ENCODE assay signal across 10 mouse cellular contexts in genomic region chr11:63061446-63061845, GRCm38 (mm10). TPM values are rescaled to one million over a fixed set of nuclear protein-coding genes. Genes with fewer than 3 reads are reported as not detected.
DNase-seq lines count a peak whose midpoint lies in the region; ATAC-seq and TF ChIP-seq lines count a peak whose summit lies in the region.
"Had no signal": no experiment of that assay in that cellular context is flagged by ENCODE, and none has a peak within 500 bp of the region (broad histone marks: within the 10 kb centered on the region; RNA-seq: fewer than 3 reads in every experiment).

TSS of gene Tekt3 (plus strand) at chr11:63061654.

- WGBS in kidney, embryonic 15.5 days: 11% methylated on average over 17 of the region's 17 CpGs
- WGBS in hindbrain, embryonic 12.5 days: 12% methylated on average over 17 of the region's 17 CpGs
- 15% methylated on average over 17 of the region's 17 CpGs for WGBS in midbrain, postnatal 0 days

- no peaks in the 10 kb centered on the region for H3K36me3 ChIP-seq in kidney, embryonic 15.5 days
- H3K36me3 ChIP-seq in hindbrain, embryonic 12.5 days: no peaks in the 10 kb centered on the region
- H3K36me3 ChIP-seq in midbrain, postnatal 0 days (ENCODE audit: insufficient read depth, low read length): no peaks in the 10 kb centered on the region

- H3K27me3 ChIP-seq in kidney, embryonic 15.5 days: peaks cover 3% of the 10 kb centered on the region; the same call in 1 of the 2 replicates
- peaks cover 4% of the 10 kb centered on the region; the same call in 1 of the 2 replicates for H3K27me3 ChIP-seq in hindbrain, embryonic 12.5 days
- no peaks in the 10 kb centered on the region for H3K27me3 ChIP-seq in midbrain, postnatal 0 days (ENCODE audit: insufficient read depth, low read length)

- H3K4me1 ChIP-seq in kidney, embryonic 15.5 days: peaks cover 5% of the 10 kb centered on the region
- peaks cover 5% of the 10 kb centered on the region for H3K4me1 ChIP-seq in hindbrain, embryonic 12.5 days
- no peaks in the 10 kb centered on the region for H3K4me1 ChIP-seq in midbrain, postnatal 0 days (ENCODE audit: insufficient read depth, low read length)

- H3K9ac ChIP-seq in kidney, embryonic 15.5 days: no peak within 1 kb of the TSS
- no peak within 1 kb of the TSS for H3K9ac ChIP-seq in hindbrain, embryonic 12.5 days
- 0 out of 2 replicates have a peak within 1 kb of the TSS, but pooled peaks have one; percentile 8 for H3K9ac ChIP-seq in midbrain, postnatal 0 days (replicated peaks; ENCODE audit: low read length, poor library complexity, severe bottlenecking)

- no peaks in the 10 kb centered on the region for H3K9me3 ChIP-seq in kidney, embryonic 15.5 days (replicated peaks)
- no peaks in the 10 kb centered on the region for H3K9me3 ChIP-seq in hindbrain, embryonic 12.5 days (replicated peaks)
- H3K9me3 ChIP-seq in midbrain, postnatal 0 days (ENCODE audit: low read length): no peaks in the 10 kb centered on the region

- DNase-seq in kidney, postnatal 25 days: no peak
- peak; percentile 85 for DNase-seq in embryo, embryonic 10 days (ENCODE audit: low spot score)
- peak; percentile 28 for DNase-seq in midbrain, postnatal 0 days (ENCODE audit: low spot score)
- no peak for DNase-seq in layer of hippocampus, postnatal 36 days
- no peak for DNase-seq in spleen, postnatal 4 days (ENCODE audit: low spot score in 2 of 2)
- DNase-seq in MN1 (ENCODE audit: low spot score): no peak

- no peak for TF ChIP-seq CTCF in midbrain, postnatal 0 days (IDR thresholded peaks at IDR 0.05)

- ATAC-seq in kidney, embryonic 15.5 days (replicated peaks; ENCODE audit: low FRiP score): peak; percentile 87
- ATAC-seq in hindbrain, embryonic 12.5 days (ENCODE audit: low FRiP score): peak; percentile 61; the same call in 1 of the 2 replicates
- ATAC-seq in midbrain, postnatal 0 days (ENCODE audit: low FRiP score): no peak

- no peak within 1 kb of the TSS for H3K27ac ChIP-seq in kidney, embryonic 15.5 days
- H3K27ac ChIP-seq in hindbrain, embryonic 12.5 days: no peak within 1 kb of the TSS
- no peak within 1 kb of the TSS for H3K27ac ChIP-seq in midbrain, postnatal 0 days (ENCODE audit: low read depth, low read length)

- no peak within 1 kb of the TSS; the same call in 1 of the 2 replicates for H3K4me3 ChIP-seq in kidney, embryonic 15.5 days (replicated peaks)
- no peak within 1 kb of the TSS for H3K4me3 ChIP-seq in hindbrain, embryonic 12.5 days
- no peak within 1 kb of the TSS for H3K4me3 ChIP-seq in midbrain, postnatal 0 days (ENCODE audit: low read depth, low read length)

- peak within 1 kb of the TSS; percentile 51 for H3K4me2 ChIP-seq in kidney, embryonic 15.5 days
- H3K4me2 ChIP-seq in hindbrain, embryonic 12.5 days (replicated peaks): peak within 1 kb of the TSS; percentile 41
- peak within 1 kb of the TSS; percentile 38 for H3K4me2 ChIP-seq in midbrain, postnatal 0 days (ENCODE audit: low read depth, low read length, poor library complexity, severe bottlenecking)

RNA-seq across cellular contexts. Expression of gene Tekt3, which starts in this region (rescaled TPM):
- not detected in 2 replicates for polyA plus RNA-seq in kidney, embryonic 15.5 days (2015; fragmentation: Nextera tagmentation; extraction: Ambion mirVana)
- not detected in 2 replicates for polyA plus RNA-seq in hindbrain, embryonic 12.5 days (2016; fragmentation: Nextera tagmentation; extraction: Ambion mirVana)
- not detected in 2 replicates for total RNA-seq in midbrain, postnatal 0 days (2014; rRNA removed)
- 0.10 and 0.20 TPM in 2 replicates for polyA plus RNA-seq in midbrain, postnatal 0 days (2015; fragmentation: Nextera tagmentation; extraction: Ambion mirVana)
- total RNA-seq in layer of hippocampus, postnatal 36 days (2021): not detected
- total RNA-seq: liver, adult 2 months had no signal
- polyA plus RNA-seq: heart, postnatal 0 days; liver, adult 2 months had no signal

Comparison
In these comparisons a context has a peak if more than half of its experiments do, and no peak if none do; other contexts are left out.
1. Peak in ATAC-seq and H3K4me2 ChIP-seq in kidney, embryonic 15.5 days; RNA of the gene not detected or under 1 TPM.
2. Peak in ATAC-seq and H3K4me2 ChIP-seq in hindbrain, embryonic 12.5 days; RNA of the gene not detected or under 1 TPM.
3. Peak in DNase-seq, H3K9ac ChIP-seq and H3K4me2 ChIP-seq in midbrain, postnatal 0 days; RNA of the gene not detected or under 1 TPM.